Mouse (Mus musculus): ENCODE results near the gene Zkscan4. TPM values are rescaled to one million over a fixed set of nuclear protein-coding genes. Genes with fewer than 3 reads are reported as not detected.
A peak's percentile ranks its signal among the peaks of the same experiment; 100 is the strongest.
"Not testable (repeated sequence)": the region's sequence is repeated elsewhere in the genome, so short reads cannot be mapped to it uniquely, and the experiment has no call there.

The Zkscan4 gene
- 1 to 10 TPM; 1.7 to 2.4 TPM for total RNA-seq (2021)

DNA sequence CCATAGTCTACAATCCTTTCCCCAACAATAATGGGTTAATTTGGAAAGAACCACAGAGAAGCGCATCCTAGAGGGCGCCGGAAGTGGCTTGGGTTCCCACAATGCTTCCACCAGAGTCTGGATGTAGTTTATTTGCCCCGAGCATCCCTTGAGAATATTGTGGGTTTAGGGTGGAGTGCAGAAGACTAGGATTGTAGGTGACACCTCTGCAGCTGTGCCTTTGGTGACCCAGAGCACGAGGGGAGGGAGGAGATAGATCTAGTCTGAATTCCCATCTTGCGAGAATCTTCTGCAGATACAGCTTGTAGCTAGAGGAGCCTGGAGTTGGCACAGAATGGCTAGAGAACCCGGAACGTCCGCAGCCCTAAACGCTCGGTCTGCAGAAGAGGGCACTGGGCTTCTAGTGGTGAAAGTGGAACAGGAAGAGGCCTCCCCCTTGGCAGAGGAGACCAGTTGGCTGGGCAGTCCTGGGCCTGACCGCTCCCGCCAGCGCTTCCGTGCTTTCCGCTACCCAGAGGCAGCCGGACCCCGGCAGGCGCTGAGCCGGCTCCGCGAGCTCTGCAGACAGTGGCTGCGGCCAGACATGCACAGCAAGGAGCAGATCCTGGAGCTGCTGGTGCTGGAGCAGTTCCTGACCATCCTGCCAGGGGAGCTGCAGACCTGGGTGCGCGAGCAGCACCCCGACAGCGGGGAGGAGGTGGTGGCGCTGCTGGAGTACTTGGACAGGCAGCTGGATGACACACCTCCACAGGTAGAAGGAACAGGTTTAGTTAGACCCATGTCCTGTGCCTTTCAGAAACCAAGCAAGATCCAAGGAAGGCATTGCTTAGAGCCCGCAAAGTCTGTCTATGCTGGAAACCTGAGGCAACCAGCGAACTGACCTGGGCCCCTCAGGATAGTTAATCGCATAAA is at the start of gene Zkscan4, which contains the start of gene Gm10065:
TSS of gene Zkscan4 (plus strand) at position 149 of the 912 bp plus-strand sequence.
TSS of gene Gm10065 (minus strand) at position 683 of the 912 bp plus-strand sequence.
- intact Hi-C loops (cut with DNase I): loop anchor here (2.0 to 5.0 kb wide), 2 partner anchors 24 to 53 kb away; partner anchors contain the start of gene Zkscan8
- peak; percentile 73 to 84 for DNase-seq

DNA sequence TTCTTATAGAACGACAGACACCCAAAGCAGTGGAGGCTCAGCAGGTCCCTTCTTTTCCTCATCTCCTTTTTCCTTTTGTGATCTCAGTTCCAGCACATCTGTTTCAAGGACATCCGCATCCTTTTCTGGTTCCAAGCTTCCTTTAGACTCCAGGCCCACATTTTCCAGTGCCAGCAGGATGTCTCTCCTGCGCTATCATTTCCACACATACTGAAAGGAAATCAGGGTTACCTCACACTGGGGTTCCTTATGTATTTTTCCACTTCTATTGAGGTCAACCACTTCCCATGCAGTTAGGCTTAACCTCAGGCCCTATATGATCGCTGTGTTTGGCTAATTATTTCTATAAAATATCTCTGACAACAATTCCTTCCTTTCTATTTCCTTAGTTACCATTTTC is 43.2 kb upstream of the Zkscan4 start:
- no peak for DNase-seq

DNA sequence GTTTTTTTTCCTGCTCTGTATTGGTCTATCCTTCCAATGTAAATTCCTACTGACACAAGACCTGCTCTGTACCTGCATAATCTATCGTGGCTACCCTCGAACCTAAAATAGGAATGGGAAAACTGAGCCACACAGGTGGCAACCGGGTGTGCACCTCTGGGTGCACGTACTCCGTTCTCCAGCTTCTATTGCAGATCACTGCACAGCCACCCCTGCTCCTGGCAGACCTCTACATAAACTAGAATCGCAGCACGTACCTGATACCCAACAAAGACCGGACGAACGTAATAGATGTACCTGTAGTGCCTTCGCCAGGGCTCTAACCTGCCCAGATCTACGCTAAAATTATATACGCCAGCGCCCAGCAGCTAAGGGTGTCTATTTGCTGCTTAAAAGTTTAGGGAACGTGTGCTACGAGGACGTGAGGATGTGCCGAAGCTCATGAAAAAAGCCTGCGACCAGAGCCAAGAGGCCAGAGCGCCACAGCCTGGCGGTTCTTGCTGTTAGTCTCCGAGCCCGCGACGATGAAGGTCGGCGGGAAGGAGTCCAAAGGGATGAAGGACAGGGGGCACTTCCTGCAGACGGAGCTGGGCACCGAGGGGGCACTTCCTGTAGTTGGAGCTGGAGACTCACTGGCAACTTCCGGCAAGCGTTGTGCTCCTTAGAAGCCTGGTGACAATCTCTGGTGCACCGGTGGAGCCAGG is 38.1 kb upstream of the Zkscan4 start, which contains the start of gene Pgbd1:
TSS of gene Pgbd1 (minus strand) at position 556 of the 704 bp plus-strand sequence.
- peak; percentile 66 to 72 for DNase-seq
- intact Hi-C loops (cut with DNase I): no loop called here

More for the DNA sequence above, 43.2 kb upstream of the Zkscan4 start:
- intact Hi-C loops (cut with DNase I): no loop called here

GRCm38 (mm10) chr13:21441207-21441572 is 37.5 kb upstream of the Zkscan4 start:
- intact Hi-C loops (cut with DNase I): no loop called here
- DNase-seq: no peak

DNA sequence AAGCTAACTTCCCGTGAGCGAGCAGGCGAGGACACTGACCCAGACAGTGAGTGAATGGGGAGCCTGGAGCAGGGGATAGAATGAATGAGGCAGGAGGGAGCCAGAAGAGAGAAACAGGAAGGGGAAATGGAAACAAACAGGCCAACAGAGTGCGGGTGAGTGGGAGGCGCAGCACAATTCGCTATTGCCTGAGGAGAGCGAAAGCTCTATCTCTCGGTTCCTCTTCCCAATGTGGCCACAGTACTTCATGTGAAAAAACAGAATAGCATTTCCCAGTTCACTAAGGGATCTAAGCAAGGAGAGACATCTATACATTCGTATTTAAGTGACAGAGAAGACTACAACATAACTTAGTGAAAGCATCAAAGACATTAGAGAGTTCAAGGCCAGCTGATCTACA is 31.9 kb upstream of the Zkscan4 start:
- no peak for DNase-seq
- intact Hi-C loops (cut with DNase I): no loop called here

DNA sequence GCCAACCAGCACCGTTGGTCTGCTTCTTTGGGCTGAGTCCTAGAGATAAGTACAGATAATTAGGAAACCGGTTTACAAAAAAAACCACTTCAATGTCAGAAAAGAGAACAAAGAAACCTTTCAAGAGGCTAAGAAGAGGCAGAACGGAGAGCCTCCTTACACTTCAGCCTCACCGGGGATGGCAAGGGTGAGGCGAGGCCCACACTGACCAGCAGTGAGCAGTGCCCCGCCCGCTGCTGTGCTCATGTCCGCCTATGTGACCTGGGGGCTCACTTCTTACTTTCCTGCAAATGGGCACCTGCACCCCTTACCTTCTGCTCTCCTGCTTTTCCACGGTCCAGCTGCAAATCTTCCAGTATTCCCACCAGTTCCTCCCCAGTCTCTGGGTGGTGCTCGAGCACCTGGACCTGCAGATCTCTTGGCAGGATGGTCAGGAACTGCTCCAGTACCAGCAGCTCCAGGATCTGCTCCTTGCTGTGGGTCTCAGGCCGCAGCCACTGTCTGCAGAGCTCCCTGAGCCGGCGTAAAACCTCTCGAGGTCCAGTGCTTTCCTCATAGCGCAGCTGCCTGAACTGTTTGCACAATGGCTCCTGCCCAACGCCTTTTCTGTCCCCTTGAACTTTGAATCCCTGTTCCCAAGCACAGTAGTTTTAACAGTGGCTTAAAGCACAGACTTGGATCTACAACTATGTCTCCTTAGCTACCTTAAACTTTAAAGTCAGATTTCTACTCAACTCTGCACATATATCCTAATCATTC is 30.7 kb upstream of the Zkscan4 start:
- DNase-seq: no peak
- intact Hi-C loops (cut with DNase I): no loop called here

- intact Hi-C loops (cut with DNase I): loop anchor here (2.0 to 5.0 kb wide), 2 partner anchors 50 to 91 kb away; partner anchors contain the start of genes Zkscan3 and Zscan12
- DNase-seq: no peak
Measured at GRCm38 (mm10) chr13:21453042-21453441, 25.7 kb upstream of the Zkscan4 start.

- intact Hi-C loops (cut with DNase I): loop anchor here (2.0 to 5.0 kb wide), 2 partner anchors 51 to 91 kb away; partner anchors contain the start of genes Zkscan3 and Zscan12
- DNase-seq: peak; percentile 89 to 93
Measured at GRCm38 (mm10) chr13:21453449-21453848, 25.3 kb upstream of the Zkscan4 start, which contains the start of gene Zscan26. TSS of gene Zscan26 (minus strand) at chr13:21453730.

DNA sequence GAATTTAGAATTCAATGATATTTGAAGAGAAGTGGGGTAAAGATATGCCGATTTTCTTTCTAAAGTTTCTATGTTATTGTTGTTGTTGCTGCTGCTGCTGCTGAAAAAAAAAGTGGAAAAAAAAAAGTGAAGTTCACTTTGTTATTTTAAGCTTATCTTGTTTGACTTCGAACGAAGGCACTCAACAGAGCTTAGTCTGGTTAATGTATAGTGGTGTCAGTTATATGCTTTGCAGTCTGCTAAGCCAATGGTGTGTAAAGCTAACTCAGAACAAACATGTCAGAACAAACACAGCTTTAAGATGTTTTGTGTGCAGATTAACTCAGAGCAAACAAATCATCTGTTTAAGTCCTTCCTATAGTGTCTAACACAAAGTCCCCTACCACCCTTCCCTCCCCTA is 24.6 kb upstream of the Zkscan4 start:
- intact Hi-C loops (cut with DNase I): loop anchor here (2.0 to 5.0 kb wide), 2 partner anchors 25 to 92 kb away; partner anchors contain the start of genes Gm10065, Zkscan4 and Zscan12
- DNase-seq: no peak

DNA sequence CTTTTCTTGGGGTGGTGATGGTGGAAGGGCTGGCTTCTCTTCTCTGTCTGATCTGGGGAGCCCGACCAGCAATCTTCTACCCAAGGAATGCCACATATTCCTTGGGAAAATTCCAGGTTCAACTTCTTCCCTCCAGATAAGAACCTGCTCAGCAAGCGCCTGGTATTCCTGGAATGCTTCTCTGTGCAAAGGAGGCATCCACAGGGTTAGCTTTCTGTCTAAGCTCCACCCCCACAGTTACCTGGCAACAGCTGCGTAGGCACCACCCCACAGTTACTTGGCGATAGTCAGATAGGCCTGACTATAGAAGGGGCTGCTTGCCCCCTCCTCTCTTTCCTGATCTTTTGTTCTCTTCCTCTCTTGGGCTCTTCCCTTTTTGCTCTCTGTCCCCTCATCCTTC is 22.4 kb upstream of the Zkscan4 start:
- intact Hi-C loops (cut with DNase I): no loop called here
- DNase-seq: no peak

DNA sequence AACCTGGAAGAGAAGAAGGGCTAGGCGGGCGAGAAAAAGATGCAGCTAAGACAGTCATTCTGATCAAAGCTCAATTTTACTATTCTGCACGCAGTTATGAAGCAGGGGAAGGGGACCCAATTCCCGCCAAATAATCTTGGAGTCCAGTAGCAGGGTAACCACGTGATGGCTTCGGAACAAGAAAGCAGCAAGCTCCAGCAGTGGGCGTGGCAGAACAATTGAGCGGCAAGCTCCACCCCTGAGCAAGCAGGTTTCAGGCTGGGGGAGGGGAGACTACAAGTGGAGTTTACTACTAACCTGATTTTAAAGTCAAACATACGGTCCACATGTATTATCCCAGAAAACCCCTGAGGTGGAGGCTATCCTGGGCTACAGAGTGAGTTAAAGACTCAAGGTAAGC is 16.2 kb upstream of the Zkscan4 start:
- intact Hi-C loops (cut with DNase I); DNase-seq: not testable (repeated sequence)

DNA sequence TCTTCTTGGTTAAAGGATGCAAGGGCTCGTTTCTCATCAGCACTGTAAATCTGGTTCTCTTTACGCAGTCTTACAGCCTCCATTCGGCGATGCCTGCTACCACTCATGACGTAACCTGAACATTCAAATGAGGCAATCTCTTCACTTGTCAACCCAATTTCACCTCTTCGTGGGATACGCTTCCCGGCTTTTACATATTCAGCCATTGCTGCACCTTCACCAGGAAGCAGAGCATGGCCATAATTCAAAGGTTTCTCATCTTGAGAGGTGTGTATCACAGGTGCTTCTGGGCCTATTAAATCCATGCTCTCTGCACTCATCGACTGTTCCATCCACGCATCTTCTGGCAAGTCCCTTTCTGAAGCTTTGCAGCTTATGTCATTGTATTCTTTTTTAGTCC is 11.4 kb upstream of the Zkscan4 start:
- no peak for DNase-seq
- intact Hi-C loops (cut with DNase I): loop anchor here (5.0 kb wide), 1 partner anchor 40 kb away; no protein-coding TSS in a partner anchor

DNA sequence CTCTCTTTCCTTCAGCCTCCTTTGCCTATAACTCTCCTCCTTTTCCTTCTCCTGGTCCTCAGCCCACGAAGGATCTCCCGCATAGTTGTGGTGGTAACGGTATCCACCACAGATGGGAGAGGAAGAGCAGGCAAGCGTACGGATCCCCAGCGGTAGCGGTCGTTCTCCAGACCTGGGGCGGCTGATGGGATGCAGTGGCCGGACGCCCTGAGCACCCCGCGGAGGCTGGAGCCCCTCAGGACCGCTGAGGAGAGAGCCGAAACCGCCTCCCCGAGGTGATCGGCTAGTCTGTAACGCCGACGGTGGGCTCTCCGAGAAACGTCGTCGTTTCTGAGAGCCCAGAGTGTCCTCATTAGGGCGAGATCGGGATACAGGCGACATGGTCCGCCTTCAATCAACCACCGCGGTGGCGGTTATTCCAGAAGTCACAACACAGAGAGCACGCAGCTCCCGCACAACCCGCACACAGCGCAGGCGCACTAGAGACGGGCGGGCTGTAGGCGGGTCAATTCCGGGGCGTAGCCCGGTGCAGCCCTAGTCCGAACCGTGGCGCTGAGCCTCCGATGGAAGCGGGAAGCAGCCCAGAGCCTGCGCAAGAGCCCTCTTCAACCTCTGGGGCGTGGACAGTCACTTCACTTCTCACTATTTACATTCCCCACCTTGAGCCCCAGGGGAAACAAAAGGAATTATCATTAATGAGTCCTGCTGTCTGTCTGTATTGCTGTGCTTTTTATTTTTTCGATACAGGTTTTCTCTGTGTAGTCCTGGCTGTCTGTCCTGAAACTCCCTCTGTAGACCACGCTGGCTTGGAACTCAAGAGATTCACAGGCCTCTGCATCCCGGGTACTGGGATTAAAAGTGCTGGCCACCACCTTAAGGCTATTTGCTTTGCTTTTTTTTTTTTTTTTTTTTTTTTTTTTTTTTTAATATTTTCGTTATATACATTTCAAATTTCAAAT is 10.4 kb upstream of the Zkscan4 start, which contains the start of gene Nkapl:
TSS of gene Nkapl (minus strand) at position 449 of the 959 bp plus-strand sequence.
- intact Hi-C loops (cut with DNase I): loop anchor here (5.0 kb wide), 1 partner anchor 39 kb away; no protein-coding TSS in a partner anchor
- peak; percentile 84 to 86 for DNase-seq

GRCm38 (mm10) chr13:21469097-21469496 is 9.6 kb upstream of the Zkscan4 start:
- DNase-seq: no peak
- intact Hi-C loops (cut with DNase I): loop anchor here (5.0 kb wide), 1 partner anchor 38 kb away; no protein-coding TSS in a partner anchor

DNA sequence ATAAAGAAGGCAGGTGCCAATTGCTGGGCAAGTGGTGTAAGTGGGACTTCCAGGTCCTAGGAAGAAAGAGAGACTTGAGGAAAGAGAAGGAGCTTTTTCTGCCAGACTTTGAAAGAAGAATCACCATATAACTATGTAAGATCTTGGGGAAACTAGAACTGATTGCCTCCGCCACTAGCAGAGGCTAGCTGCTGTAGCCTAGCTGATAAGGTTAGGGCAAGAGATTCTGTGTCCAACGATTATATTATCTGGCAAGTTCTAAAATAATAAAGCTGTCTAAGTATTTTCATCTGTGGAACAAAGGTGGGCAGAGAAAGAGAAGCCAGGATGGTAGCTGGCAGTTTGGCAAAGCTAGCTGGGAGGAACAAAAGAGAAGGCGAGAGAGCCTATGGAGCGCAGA is 6.3 kb upstream of the Zkscan4 start:
- intact Hi-C loops (cut with DNase I): no loop called here
- DNase-seq: no peak

DNA sequence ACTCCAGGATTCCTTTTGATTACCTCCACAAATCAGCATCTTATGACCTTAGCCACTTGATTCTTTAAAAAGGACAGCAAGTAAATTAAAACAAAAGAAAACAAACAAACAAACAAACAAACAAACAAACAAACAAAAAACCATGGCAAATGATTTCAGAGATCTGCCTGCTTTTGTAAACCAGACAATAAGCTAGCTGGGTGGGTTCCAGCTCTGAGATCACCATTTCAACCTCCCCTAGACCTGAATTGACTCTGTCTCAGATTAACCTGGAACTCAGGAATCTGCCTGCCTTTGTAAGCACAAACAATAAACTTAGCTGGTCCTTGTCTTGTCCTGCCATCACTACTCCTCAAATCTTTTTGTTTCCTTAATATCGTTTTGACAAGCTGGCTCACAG is 8.2 kb downstream of the Zkscan4 start:
- no peak for DNase-seq
- intact Hi-C loops (cut with DNase I): no loop called here

GRCm38 (mm10) chr13:21492847-21493246 is 14.1 kb downstream of the Zkscan4 start:
- no peak for DNase-seq
- intact Hi-C loops (cut with DNase I): no loop called here

DNA sequence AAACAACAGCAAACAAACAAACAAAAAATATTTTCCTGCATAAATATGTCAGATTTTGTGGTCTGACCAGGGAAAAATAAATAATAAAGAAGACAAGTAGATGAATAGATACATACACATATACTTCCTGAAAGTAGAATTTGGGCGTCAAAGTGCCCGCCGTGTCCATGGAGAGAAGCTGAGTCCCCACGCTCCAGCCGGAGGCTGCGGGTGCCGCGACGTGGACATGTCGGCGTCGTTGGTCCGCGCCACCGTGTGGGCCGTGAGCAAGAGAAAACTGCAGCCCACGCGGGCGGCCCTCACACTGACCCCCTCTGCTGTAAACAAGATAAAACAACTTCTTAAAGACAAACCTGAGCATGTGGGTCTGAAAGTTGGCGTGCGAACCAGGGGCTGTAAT is 16.4 kb downstream of the Zkscan4 start, which contains the start of gene AK157302:
TSS of gene AK157302 (plus strand) at position 144 of the 400 bp plus-strand sequence.
- no peak for DNase-seq
- intact Hi-C loops (cut with DNase I): no loop called here

DNA sequence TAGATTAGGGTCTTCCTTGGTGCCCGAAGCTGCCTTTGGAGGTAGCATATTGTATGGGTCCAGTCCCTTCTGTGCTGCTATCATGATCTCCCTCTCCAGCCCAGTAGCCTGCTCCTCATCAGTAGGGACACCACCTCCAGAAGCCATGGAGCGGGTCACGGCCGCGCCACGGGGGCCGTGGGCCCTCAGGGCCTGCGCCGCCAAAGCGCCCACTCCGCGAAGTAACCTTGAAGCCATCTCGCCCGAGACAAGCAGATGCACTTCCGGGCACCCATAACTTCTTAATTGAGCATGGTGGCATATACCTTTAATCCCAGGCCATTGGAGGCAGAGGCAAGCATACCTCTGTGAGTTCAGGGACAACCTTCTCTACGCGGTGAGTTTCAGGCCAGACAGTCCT is 22.5 kb downstream of the Zkscan4 start, which contains the start of gene Gm11273:
TSS of gene Gm11273 (minus strand) at position 237 of the 400 bp plus-strand sequence.
- intact Hi-C loops (cut with DNase I); DNase-seq: not testable (repeated sequence)

Measured in heart, postnatal 10 days (tissue).